ENCODE assay signal across 10 mouse cellular contexts in the genomic region with DNA sequence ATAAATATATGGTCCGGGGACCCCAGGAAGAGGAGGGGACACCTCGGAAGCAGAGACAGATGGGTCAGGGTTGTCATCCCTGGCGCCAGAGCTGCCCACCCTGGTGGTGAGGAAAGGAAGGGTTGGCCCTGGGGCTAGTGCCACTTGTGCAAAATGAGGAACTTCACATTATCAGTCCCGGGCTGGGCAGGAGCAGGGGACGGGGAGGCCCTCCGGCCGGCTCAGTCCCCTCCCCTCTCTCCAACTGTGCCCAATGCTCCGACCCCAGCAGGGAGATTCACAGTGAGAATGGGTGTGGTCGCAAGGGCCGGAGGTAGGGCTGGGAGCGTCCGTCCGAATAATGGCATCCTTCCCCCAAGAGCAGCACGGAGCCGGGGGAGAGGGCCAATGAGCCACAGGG. TPM values are rescaled to one million over a fixed set of nuclear protein-coding genes. Genes with fewer than 3 reads are reported as not detected.
A peak's percentile ranks its signal among the peaks of the same experiment; 100 is the strongest.
DNase-seq lines count a peak whose midpoint lies in the region; ATAC-seq and TF ChIP-seq lines count a peak whose summit lies in the region.
"Had no signal": no experiment of that assay in that cellular context is flagged by ENCODE, and none has a peak within 500 bp of the region (broad histone marks: within the 10 kb centered on the region; RNA-seq: fewer than 3 reads in every experiment).

No protein-coding gene starts in this region.

- H3K4me3 ChIP-seq in heart, adult 2 months, result peak overlapping the region; percentile 65
- peak overlapping the region; percentile 7; the same call in 1 of the 2 replicates for H3K4me3 ChIP-seq in ES-Bruce4 (ENCODE audit: low read depth, low read length)
- peak overlapping the region; percentile 72 for H3K4me3 ChIP-seq in heart, embryonic 10.5 days
- peak overlapping the region; percentile 65 for H3K4me3 ChIP-seq in liver, embryonic 11.5 days (ENCODE audit: low read depth, low read length)
- H3K4me3 ChIP-seq: myocyte had no signal

- peaks cover 9% of the 10 kb centered on the region for H3K36me3 ChIP-seq in heart, adult 2 months (ENCODE audit: control insufficient read depth, insufficient read depth, low read length)
- H3K36me3 ChIP-seq in ES-Bruce4 (ENCODE audit: control insufficient read depth, insufficient read depth, low read length, poor library complexity, severe bottlenecking), result no peaks in the 10 kb centered on the region
- H3K36me3 ChIP-seq in heart, embryonic 10.5 days, result peaks cover 34% of the 10 kb centered on the region
- H3K36me3 ChIP-seq in liver, embryonic 11.5 days (ENCODE audit: control insufficient read depth, insufficient read depth, low read length), result peaks cover 4% of the 10 kb centered on the region; the same call in 1 of the 2 replicates

- intact Hi-C loops in heart, adult 2 months (cut with DNase I), result loop anchor here (2.0 to 10.0 kb wide), 2 partner anchors 112 to 330 kb away; a partner anchor contains a TSS

- H3K9me3 ChIP-seq in ES-Bruce4 (replicated peaks; ENCODE audit: control insufficient read depth, insufficient read depth, low read length, poor library complexity, severe bottlenecking), result no peaks in the 10 kb centered on the region
- H3K9me3 ChIP-seq in heart, embryonic 10.5 days, result no peaks in the 10 kb centered on the region
- no peaks in the 10 kb centered on the region for H3K9me3 ChIP-seq in liver, embryonic 11.5 days (ENCODE audit: control insufficient read depth, low read length)

- no peak for ATAC-seq in liver, embryonic 11.5 days (replicated peaks; ENCODE audit: low FRiP score)
- no peak for ATAC-seq in erythroid progenitor cell, adult 5-6 weeks (replicated peaks; ENCODE audit: low FRiP score, poor library complexity, severe bottlenecking)

- peak overlapping the region; percentile 72 for H3K9ac ChIP-seq in heart, adult 2 months (ENCODE audit: low read depth, low read length)
- no peak overlapping the region for H3K9ac ChIP-seq in ES-Bruce4 (ENCODE audit: low read depth, poor library complexity, severe bottlenecking)
- no peak overlapping the region; the same call in 1 of the 2 replicates for H3K9ac ChIP-seq in liver, embryonic 11.5 days (ENCODE audit: low read depth, low read length)

- H3K27ac ChIP-seq in heart, adult 2 months, result peak overlapping the region; percentile 96
- no peak overlapping the region for H3K27ac ChIP-seq in ES-Bruce4 (ENCODE audit: insufficient read depth, low read length)
- no peak overlapping the region for H3K27ac ChIP-seq in heart, embryonic 10.5 days
- H3K27ac ChIP-seq in liver, embryonic 11.5 days (ENCODE audit: low read depth, low read length), result no peak overlapping the region

- H3K79me2 ChIP-seq in heart, adult 2 months (replicated peaks; ENCODE audit: control insufficient read depth, insufficient read depth, low read length), result no peaks in the 10 kb centered on the region; the same call in 1 of the 2 replicates

- 28% methylated on average over 15 of the region's 15 CpGs for WGBS in heart, adult 2 months
- 15% methylated on average over 15 of the region's 15 CpGs for WGBS in heart, embryonic 10.5 days
- 10% methylated on average over 15 of the region's 15 CpGs for WGBS in liver, embryonic 11.5 days

- 0 out of 2 replicates have a peak, but pooled peaks have one; percentile 9 for TF ChIP-seq EP300 in heart, adult 2 months (IDR thresholded peaks at IDR 0.05; ENCODE audit: insufficient read depth, low read depth, low read length)
- TF ChIP-seq EP300 in ES-Bruce4 (IDR thresholded peaks at IDR 0.05; ENCODE audit: insufficient read depth, low read depth, low read length), result no peak

- no peaks in the 10 kb centered on the region for H3K27me3 ChIP-seq in heart, adult 2 months (ENCODE audit: control insufficient read depth, insufficient read depth, low read length)
- H3K27me3 ChIP-seq in ES-Bruce4 (ENCODE audit: control insufficient read depth, insufficient read depth, low read length, poor library complexity, severe bottlenecking), result peaks cover 27% of the 10 kb centered on the region
- peaks cover 75% of the 10 kb centered on the region for H3K27me3 ChIP-seq in heart, embryonic 10.5 days (ENCODE audit: insufficient read depth, poor library complexity, severe bottlenecking)
- H3K27me3 ChIP-seq in liver, embryonic 11.5 days (replicated peaks; ENCODE audit: control insufficient read depth, insufficient read depth, low read length), result peaks cover 54% of the 10 kb centered on the region
- H3K27me3 ChIP-seq: CH12.LX had no signal

- TF ChIP-seq POLR2A in heart, adult 2 months (IDR thresholded peaks at IDR 0.05; ENCODE audit: insufficient read depth, low read depth, low read length), result 0 out of 2 replicates have a peak, but pooled peaks have one; percentile 10
- TF ChIP-seq POLR2A in ES-Bruce4 (IDR thresholded peaks at IDR 0.05; ENCODE audit: insufficient read depth, low read length), result no peak

- peak overlapping the region; percentile 97 for H3K4me2 ChIP-seq in liver, embryonic 11.5 days

- peak in 1 of 2 experiments; percentile 61 for DNase-seq in heart, adult 2 months
- DNase-seq in heart, adult 9 months (ENCODE audit: low spot score in 2 of 2), result no peak
- no peak for DNase-seq in heart, embryonic 10.5 days (ENCODE audit: low spot score)
- DNase-seq in liver, embryonic 11.5 days (ENCODE audit: low spot score), result no peak
- no peak for DNase-seq in right cerebral cortex, postnatal 14 days
- DNase-seq in kidney, adult 9 months, result no peak

- H3K4me1 ChIP-seq in heart, adult 2 months (ENCODE audit: control insufficient read depth, insufficient read depth, low read length), result peaks cover 17% of the 10 kb centered on the region
- H3K4me1 ChIP-seq in ES-Bruce4 (ENCODE audit: control insufficient read depth, insufficient read depth, low read length), result no peaks in the 10 kb centered on the region
- H3K4me1 ChIP-seq in heart, embryonic 10.5 days, result peaks cover 59% of the 10 kb centered on the region
- H3K4me1 ChIP-seq in liver, embryonic 11.5 days (replicated peaks; ENCODE audit: control insufficient read depth, insufficient read depth, low read length), result peaks cover 48% of the 10 kb centered on the region

- TF ChIP-seq CTCF in heart, adult 2 months (IDR thresholded peaks at IDR 0.05), result peak; percentile 31
- TF ChIP-seq CTCF in ES-Bruce4 (IDR thresholded peaks at IDR 0.05; ENCODE audit: low read depth, low read length), result no peak

RNA-seq across cellular contexts. Expression of a gene that starts 4.6 kb away (rescaled TPM):
- 10 to 100 TPM; 12.6 to 13.6 TPM for total RNA-seq in heart, adult 2 months (2021)
- polyA plus RNA-seq in heart, adult 2 months (2012; rRNA removed), result 15.5 and 19.6 TPM in 2 replicates
- 0.28 and 0.38 TPM in 2 replicates for polyA plus RNA-seq in ES-Bruce4 (2011; ENCODE audit: insufficient read depth, insufficient read length, low read depth, missing spikeins)
- 1.9 and 2.1 TPM in 2 replicates for polyA plus RNA-seq in heart, embryonic 10.5 days (2016; fragmentation: Nextera tagmentation; extraction: Ambion mirVana)
- polyA plus RNA-seq in liver, embryonic 11.5 days (2014; fragmentation: Nextera tagmentation; extraction: Ambion mirVana), result 2.7 and 3.2 TPM in 2 replicates
- total RNA-seq in erythroid progenitor cell, adult 5-6 weeks (2015; ENCODE audit: low replicate concordance), result not detected in 2 replicates
- total RNA-seq in erythroid progenitor cell, adult 5-6 weeks (2017; ENCODE audit: low replicate concordance), result not detected in 2 replicates

RNA-seq across cellular contexts. Expression of a gene that starts 13.9 kb away (rescaled TPM):
- total RNA-seq in heart, adult 2 months (2021), result 1 to 10 TPM; 5.7 to 6.1 TPM
- polyA plus RNA-seq in heart, adult 2 months (2012; rRNA removed), result 11.1 and 16.7 TPM in 2 replicates
- polyA plus RNA-seq in ES-Bruce4 (2011; ENCODE audit: insufficient read depth, insufficient read length, low read depth, missing spikeins), result 13.1 and 14.2 TPM in 2 replicates
- 24.0 and 29.0 TPM in 2 replicates for polyA plus RNA-seq in heart, embryonic 10.5 days (2016; fragmentation: Nextera tagmentation; extraction: Ambion mirVana)
- 24.9 and 32.1 TPM in 2 replicates for polyA plus RNA-seq in liver, embryonic 11.5 days (2014; fragmentation: Nextera tagmentation; extraction: Ambion mirVana)
- total RNA-seq in erythroid progenitor cell, adult 5-6 weeks (2015; ENCODE audit: low replicate concordance), result 4.2 and 15.1 TPM in 2 replicates
- 1.9 and 4.2 TPM in 2 replicates for total RNA-seq in erythroid progenitor cell, adult 5-6 weeks (2017; ENCODE audit: low replicate concordance)

RNA-seq across cellular contexts. Expression of a gene that starts 26.3 kb away (rescaled TPM):
- total RNA-seq in heart, adult 2 months (2021), result 10 to 100 TPM in 1 of 2 experiments, 1 to 10 TPM in 1; 8.5 to 11.6 TPM
- 21.7 and 32.9 TPM in 2 replicates for polyA plus RNA-seq in heart, adult 2 months (2012; rRNA removed)
- polyA plus RNA-seq in ES-Bruce4 (2011; ENCODE audit: insufficient read depth, insufficient read length, low read depth, missing spikeins), result 11.9 and 16.6 TPM in 2 replicates
- polyA plus RNA-seq in heart, embryonic 10.5 days (2016; fragmentation: Nextera tagmentation; extraction: Ambion mirVana), result 26.8 and 28.0 TPM in 2 replicates
- 30.3 and 34.0 TPM in 2 replicates for polyA plus RNA-seq in liver, embryonic 11.5 days (2014; fragmentation: Nextera tagmentation; extraction: Ambion mirVana)
- total RNA-seq in erythroid progenitor cell, adult 5-6 weeks (2015; ENCODE audit: low replicate concordance), result not detected in 2 replicates
- total RNA-seq in erythroid progenitor cell, adult 5-6 weeks (2017; ENCODE audit: low replicate concordance), result 1.1 and 6.3 TPM in 2 replicates

RNA-seq across cellular contexts. Expression of a gene that starts 28.8 kb away (rescaled TPM):
- 1 to 10 TPM; 8.4 to 9.4 TPM for total RNA-seq in heart, adult 2 months (2021)
- 7.5 and 10.4 TPM in 2 replicates for polyA plus RNA-seq in heart, adult 2 months (2012; rRNA removed)
- polyA plus RNA-seq in ES-Bruce4 (2011; ENCODE audit: insufficient read depth, insufficient read length, low read depth, missing spikeins), result 0.96 and 1.6 TPM in 2 replicates
- 9.7 and 16.6 TPM in 2 replicates for polyA plus RNA-seq in heart, embryonic 10.5 days (2016; fragmentation: Nextera tagmentation; extraction: Ambion mirVana)
- 1.7 and 2.9 TPM in 2 replicates for polyA plus RNA-seq in liver, embryonic 11.5 days (2014; fragmentation: Nextera tagmentation; extraction: Ambion mirVana)
- 0.42 and 1.1 TPM in 2 replicates for total RNA-seq in erythroid progenitor cell, adult 5-6 weeks (2015; ENCODE audit: low replicate concordance)
- not detected in 2 replicates for total RNA-seq in erythroid progenitor cell, adult 5-6 weeks (2017; ENCODE audit: low replicate concordance)

Comparison
In these comparisons a context has a peak if more than half of its experiments do, and no peak if none do; other contexts are left out.
1. H3K4me3 ChIP-seq: peak in every context shown above with its lines; median percentile 72 in heart, embryonic 10.5 days; 65 in heart, adult 2 months; 65 in liver, embryonic 11.5 days; 7 in ES-Bruce4.